Mouse (Mus musculus): Measurements from ENCODE around the gene Tbc1d10a.

Tbc1d10a gene

DNA sequence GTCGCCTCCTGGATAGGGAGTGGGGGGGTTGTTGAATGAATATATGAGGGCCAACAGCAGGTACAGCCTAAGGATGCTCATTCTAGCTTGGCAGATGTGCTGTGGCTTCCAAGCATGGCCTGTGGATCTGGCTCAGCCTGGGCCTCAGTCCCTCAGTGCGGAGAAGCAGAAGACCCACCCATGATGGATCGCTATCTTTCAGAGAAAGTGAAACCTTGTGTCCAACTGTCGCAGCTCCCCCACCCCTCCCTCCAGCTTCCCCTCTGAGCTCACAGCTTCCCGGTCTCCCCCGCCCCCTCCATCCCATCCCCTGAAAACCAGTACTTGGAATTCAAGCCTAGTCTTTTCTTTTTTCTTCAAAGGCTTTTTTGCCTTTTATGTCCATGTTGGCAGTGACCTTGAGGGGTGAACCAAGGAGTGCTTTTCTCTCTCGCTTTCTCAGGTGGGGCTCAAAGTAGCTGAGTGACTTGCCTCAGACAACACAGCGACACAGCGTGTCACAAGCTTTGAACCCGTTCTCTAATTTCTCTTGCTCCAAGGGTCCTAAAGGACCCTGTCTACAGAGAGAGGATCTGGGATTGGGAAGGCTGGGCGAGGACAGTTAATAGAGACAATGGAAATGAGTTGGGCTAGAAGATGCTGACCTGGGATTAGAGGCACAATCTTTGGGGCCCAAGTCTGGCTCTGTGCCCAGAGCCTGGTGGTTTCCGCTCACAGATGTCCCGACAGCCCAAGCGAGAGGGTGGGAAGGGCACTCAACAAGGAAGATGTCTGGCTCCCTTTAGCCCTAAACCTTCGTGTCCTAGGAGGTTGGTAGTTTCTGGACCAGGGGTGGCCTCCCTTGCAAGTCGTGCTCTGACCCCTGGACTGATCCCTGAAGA lies 49.3 kb downstream of the Tbc1d10a start, which contains the start of gene Osm:
Gene Osm, plus strand, starts transcription at position 756 of the 881 bp plus-strand sequence.
- intact Hi-C loops (cut with DNase I): no loop called here

DNA sequence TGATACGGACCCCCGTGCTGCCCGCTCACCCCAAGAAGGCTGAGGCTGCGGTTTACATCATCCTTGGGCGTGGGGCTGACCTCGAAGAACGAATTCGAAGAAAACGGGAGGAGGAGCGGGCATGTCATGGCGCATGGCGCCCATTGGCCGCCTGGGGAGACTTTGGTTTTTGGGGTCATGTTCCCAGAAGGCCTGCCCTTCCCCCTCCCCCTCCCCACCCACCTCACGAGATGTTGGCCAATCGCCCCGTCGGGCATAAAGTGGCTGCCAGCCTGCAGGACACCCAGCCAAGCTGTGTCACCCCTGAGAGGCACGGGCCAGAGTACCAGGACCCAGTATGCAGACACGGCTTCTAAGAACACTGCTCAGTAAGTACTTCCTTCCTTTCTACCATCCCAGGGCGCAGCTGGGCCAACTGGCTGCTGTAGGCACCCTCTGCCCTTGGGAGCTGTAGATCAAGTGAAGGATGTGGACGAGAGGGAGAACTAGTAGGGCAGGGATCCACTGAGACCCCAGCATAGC lies 50.0 kb downstream of the Tbc1d10a start:
- intact Hi-C loops (cut with DNase I): no loop called here

DNA sequence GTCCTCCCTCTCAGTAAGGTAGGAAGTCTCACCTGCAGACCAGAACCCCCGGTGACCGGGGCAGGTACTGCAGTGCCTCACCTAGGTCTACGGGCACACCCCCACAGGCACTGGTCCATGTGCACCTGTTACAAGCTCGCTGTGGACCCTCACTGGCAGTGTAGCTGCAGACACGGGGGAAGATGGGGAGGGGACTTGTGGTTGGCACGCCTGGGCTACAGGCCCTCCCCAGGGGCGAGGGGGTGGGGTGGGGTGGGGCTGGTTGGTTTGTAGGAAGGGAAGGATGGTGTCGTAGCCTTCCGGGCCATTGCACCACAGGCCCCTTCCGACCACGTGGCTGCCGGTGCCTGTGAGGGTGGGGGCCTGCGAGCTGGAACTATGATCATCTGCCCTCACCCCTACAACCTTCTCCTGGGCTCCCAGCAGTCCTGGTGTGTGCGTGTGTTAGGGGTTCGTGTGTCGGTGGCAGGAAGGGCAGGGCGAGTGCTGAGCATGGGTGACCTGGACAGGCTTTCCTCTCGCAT lies 50.9 kb downstream of the Tbc1d10a start:
- intact Hi-C loops (cut with DNase I): no loop called here

DNA sequence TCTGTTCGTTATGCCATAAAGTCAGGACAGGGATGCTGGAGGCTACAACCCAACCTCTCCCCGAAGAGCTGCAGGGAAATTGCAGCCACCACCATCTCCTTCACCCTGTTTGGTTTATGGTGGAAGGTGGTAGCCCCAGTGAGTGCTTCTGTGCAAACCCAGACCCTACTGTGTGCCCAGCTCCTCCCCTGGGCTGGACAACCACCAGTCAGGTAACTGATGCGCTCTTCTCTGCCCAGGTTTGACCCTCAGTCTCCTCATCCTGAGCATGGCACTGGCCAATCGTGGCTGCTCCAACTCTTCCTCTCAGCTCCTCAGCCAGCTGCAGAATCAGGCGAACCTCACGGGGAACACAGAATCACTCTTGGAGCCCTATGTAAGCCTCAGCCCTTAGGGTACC lies 51.6 kb downstream of the Tbc1d10a start:
- intact Hi-C loops (cut with DNase I): no loop called here

DNA sequence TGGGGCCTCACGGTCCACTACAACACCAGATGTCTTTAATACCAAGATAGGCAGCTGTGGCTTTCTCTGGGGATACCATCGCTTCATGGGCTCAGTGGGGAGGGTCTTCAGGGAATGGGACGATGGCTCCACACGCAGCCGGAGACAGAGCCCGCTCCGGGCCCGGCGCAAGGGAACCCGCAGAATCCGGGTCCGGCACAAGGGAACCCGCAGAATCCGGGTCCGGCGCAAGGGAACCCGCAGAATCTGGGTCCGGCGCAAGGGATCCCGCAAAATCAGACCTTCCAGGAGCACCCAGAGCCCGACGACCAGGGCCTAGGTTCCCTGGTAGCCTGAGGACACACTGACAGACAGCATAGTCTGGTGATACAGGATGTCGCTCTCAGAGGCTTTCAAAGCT lies 53.1 kb downstream of the Tbc1d10a start:
- intact Hi-C loops (cut with DNase I): no loop called here

DNA sequence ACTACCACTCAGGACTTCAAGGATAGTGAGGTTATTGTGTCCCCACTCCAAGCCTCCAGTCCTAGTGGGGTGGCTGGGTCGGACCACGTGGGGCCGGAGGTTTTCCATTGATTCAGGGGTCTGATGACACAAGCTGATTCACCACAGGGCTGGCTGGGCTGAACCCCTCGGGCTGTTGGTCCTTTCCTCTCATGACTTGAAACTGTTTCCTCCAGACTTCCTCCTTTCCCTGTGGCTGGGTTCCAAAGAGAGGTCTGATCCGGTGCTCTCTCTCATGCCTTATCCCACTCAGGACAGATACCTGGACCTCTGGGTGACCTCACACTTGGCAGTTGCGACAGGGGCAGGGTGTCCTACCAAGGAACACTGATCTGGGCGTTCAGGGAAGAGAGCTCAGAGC lies 53.6 kb downstream of the Tbc1d10a start:
- intact Hi-C loops (cut with DNase I): no loop called here

DNA sequence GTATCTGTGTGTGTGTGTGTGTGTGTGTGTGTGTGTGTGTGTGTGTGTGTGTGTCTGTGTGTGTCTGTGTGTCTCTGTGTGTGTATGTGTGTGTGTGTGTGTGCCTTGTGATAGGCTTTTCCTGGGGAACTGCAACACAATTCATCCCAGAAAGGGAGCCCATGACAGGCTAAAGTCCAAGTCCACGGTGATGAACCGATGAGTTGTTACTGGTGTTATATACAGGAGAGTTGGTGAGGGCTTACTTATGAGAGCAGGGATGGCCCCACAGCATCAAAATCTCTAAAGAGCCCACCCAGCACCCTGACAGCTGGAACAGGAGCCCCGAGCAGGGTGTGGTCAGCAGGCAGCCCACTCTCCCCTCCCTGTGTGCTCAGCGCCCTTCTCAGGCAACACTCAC lies 54.6 kb downstream of the Tbc1d10a start:
- intact Hi-C loops (cut with DNase I): no loop called here

DNA sequence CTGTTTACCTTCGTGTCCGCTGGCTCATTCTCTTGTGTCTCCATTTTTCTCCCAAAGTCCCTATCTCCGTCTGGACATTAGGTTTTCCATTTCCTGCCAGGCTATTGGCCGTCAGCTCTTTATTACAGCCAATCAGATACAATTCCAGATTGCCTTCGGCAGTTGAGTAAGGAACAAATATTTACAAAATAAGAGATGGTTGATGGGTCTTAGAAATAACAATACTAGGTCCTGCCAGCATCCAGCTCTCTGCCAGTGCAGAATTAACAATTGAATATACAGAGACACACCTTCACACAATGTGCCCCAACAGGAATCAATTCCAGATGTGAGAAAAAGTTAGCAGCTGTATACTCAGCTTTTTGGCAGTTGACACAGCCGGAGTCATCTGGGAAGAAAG lies 59.5 kb downstream of the Tbc1d10a start:
- intact Hi-C loops (cut with DNase I): no loop called here

DNA sequence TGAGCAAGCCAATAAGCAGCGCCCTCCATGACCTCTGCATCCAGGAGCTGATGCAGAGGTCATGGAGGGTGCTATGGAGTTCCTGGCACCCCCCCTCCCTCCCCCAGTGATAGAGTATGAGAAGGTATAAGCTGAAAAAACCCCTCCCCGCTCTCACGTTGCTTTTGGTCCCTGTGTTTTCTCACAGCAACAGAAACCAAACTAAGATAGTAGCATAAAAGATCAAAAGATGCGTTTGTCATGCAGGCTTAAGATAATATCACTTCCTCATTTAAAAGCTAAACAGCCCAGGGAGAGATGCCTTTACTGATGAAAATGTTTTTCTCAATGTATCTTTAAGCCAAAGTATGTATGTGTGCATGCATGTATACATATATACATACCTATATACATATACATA lies 60.0 kb downstream of the Tbc1d10a start:
- intact Hi-C loops (cut with DNase I): no loop called here

DNA sequence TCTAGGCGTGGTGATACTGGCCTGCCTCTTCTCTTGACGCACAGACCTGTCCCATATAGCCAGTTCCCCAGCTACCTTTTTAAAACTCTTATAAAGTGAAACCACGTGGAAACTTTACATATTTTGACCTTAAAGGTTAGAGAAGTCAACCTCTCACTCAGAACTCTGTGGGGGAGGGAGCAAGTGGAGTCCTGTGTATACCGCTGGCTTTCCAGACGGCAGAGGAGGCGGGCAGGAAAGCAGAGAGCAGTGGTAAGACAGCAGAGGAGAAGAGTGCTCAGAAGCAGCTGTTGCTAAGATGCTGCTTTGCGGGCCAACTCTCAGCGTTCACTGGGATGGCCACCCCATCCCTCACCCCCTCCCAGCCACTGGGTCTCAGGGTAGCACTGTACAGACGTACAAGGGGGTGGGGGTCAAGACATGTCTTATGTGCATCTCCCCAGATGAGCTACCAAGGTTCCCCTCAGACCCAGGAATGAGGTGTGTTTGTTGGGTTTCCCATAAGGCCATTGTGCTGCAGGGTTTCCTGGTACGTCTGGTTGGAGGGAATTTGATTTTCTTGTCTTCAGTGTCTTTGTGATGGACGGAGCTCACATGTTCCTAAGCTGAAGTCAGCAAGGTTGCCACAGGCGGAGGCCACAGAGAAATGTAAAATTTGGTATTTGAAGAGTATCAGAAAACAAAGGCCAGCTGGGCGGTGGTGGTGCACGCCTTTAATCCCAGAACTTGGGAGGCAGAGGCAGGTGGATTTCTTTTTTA lies 60.8 kb downstream of the Tbc1d10a start:
- intact Hi-C loops (cut with DNase I): no loop called here

DNA sequence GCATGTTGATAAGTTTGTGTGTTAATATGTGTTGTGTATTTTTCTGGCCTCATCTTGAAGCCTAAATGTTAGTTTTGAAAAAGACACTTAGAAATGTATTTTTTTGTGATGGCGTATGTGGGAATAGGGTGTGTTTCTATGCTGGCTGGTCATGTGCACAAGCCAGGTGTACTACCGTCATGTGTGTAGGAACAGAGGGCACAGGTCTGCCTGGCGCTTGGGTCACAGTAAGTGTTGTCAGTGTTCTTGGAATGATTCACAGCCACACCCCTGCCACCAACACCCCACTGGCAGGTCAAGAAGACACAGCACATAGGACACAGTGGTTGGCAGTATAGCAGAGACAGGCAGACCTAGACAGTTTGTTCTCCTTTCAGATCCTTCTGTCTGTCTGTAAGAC lies 62.6 kb downstream of the Tbc1d10a start:
- intact Hi-C loops (cut with DNase I): no loop called here

DNA sequence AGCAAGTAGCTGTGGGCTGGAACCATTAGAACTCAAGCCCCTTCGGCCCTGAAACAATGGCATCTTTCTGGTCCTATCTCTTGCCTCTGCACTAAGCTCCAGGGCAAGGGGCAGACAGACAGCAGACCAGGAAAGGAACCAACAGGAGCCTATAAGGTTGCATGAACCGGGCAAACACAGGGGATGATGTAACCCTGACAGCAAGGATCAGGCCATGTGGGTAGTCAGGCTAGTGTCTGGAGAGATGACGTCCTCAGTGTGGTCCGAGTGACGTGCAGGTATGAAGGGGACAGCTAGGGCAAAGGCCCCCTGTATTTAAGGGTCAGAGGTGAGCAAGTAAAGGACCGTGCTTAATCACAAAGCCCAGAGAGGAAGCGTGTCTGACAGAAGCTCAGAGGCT lies 63.7 kb downstream of the Tbc1d10a start:
- intact Hi-C loops (cut with DNase I): no loop called here

DNA sequence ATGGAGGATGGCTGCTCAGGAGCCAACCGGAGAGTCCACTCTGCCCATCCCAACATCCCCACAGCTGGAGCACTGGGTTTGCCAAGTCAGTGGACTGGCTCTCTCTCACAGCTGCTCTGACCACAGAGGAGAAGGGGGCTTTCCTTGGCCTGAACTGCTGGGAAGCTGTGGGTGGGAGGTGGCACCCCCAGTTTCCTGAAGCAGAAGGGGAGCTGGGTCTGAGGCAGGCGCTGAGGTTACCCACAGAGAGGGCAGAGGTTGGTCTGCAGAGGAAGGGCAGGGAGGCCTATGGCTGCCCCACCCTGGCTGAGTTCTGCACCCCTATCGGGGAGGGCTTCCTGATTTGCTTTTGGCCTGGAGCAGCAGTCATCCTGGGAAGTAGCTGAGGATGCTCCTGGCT lies 64.8 kb downstream of the Tbc1d10a start:
- intact Hi-C loops (cut with DNase I): no loop called here

DNA sequence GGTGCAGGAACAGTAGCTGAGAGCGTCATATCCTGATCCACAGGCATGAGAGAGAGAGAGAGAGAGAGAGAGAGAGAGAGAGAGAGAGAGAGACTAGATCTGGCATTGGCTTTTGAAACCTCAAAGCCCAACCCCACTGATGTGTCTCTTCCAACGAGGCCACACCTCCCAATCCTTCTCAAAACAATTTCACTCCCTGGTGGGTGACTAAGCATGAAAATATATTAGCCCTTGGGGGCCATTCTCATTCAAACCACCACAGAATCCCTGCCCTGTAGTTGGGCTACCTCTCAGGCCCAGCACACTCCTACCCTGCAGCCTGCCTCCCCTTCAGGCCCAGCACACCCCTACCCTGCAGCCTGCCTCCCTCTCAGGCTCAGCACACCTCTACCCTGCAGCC lies 66.3 kb downstream of the Tbc1d10a start:
- intact Hi-C loops (cut with DNase I): no loop called here

DNA sequence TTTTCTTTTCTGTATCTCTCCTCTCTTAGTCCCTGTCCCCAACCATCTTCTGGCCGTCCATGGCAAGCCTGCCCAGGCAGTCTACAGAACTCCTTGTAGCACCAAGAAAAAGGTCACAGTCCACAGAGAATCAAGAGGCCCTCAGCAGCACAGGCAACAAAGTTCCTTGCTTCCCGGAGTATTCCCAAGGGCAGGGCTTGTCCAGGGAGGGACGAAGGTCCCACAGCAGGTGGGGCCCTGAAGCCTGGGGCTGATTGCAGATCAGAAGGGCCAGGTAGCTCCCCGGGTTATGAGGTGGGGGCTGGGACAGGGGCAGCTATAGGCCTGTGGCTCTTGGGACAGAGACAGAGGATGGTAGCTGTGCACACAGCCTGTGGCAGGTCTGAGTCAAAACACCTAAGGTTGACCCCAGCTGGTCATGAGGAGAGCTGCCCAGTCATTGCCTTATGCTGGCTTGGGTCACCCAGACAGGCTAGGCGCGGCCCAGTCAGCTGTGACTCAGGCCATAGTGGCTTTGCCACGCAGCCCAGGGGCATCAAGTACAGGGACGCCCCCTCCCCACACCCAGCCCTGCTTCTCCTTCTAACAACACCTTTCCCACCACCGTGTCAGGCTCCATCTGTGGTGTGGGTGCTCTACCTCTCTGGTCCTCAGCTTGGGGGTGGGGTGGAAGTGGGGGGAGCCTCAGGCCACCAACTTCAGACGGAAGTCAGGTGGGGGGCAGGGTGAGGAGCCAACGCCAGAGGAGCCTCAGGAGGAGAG lies 70.4 kb downstream of the Tbc1d10a start, which contains the start of gene Lif:
Gene Lif, plus strand, starts transcription at position 712 of the 762 bp plus-strand sequence.
- intact Hi-C loops (cut with DNase I): no loop called here

DNA sequence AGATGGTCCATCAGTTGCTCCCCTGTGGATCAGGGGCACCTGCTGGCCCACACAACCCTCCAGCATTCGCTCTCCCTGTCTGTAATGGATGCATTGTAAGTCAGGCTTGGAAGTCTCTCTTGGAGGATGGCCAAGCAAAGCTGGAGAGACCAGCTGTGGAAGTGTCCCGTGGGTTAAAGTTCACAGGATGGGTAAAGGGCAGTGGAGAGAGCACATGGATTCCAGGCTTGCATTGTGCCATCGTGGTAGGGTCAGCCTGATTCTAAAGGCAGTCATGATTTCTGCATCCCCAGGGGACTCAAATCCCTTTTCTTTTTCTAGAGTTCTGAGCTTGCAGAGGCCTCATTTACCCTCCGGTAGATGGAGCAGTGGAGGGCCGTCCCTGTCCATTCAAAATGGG lies 71.2 kb downstream of the Tbc1d10a start:
- intact Hi-C loops (cut with DNase I): loop anchor here (1.0 kb wide), 2 partner anchors 37 to 165 kb away; no protein-coding TSS in a partner anchor

DNA sequence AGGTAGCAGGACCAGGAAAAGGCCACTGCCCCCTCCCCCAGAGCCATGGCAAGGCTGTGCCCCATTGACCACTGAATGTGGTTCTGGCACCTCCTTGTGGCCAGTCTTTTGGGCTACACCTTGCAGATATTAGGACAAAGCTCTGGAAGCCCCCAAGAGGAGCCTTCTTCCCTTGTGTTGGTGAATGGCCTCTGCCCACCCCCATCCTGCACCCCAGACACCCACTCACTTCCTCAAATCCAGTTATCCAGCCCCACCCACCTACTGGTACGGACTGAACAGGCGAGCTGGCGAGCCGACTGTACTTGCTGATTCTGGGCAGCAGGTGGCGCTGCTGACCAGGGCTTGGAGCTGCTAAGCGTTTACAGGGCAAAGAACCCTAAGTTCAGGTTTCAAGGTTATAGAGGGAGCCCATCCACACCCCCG lies 72.1 kb downstream of the Tbc1d10a start:
- intact Hi-C loops (cut with DNase I): loop anchor here (1.0 kb wide), 2 partner anchors 38 to 164 kb away; no protein-coding TSS in a partner anchor

DNA sequence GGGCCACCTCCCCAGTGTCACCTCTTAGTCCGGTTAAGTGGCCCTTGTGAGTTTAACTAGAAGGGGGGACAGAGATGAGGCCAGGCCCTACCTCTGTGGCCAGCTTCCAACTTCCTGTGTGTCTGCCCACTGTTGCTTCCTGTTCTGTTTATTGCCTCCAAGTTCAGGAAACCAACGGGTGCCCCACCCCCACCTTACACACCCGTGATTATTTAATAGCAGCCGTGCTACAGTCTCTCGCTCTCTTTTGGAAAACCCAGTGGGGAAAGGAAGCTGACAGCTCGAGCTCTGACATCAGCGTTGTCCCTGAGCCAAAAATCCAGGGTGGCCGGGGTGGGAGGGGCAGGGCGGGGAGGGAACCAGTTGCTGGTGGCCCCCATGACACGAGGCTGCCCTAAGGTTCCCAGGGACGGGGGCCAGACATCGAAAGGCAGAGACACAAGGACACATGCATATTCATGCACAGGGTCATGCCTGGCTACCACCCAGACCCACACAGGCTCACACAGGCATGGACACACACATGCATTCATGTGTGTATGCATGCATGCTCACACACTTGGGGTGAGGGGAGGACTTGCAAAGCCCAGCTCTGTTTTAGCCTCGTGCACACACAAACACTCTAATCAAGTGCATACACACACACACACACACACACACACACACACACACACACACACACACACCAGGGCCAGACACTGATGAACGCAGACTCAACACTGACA lies 74.0 kb downstream of the Tbc1d10a start:
- intact Hi-C loops (cut with DNase I): no loop called here

DNA sequence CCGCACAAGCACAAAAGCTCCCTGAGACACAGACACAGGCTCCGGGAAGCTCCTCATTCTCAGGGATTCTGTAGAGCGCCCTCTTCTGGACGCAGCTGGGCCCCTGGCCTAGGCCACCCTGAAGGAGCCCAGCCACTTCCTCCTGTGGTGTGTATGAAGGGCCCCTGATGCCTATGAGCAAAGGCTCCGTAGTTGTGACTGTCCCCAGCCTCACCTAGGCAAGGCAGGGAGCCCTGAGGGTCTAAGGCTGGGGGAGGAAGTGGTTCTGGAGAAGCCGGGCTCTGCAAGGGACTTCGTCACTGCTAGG lies 74.6 kb downstream of the Tbc1d10a start:
- intact Hi-C loops (cut with DNase I): no loop called here

DNA sequence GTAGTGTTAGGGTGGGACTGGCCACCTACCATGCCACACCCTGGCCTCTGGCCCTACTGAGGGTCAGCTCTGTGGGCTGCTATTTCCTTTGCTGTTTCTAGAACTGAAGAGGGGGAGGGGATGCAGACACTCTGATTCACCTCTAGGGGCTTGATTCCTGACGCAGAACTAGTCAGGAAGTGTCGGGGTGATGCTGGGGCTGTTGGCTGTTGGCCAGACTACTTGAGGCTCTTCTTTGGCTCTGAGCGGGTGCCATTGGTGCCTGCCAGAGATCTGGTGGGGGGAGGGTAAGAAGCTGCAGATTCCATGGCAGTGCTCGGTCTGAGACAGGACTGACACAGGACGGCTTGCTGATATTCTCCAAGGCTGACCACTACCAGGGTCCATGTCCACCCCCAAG lies 75.4 kb downstream of the Tbc1d10a start:
- intact Hi-C loops (cut with DNase I): no loop called here

DNA sequence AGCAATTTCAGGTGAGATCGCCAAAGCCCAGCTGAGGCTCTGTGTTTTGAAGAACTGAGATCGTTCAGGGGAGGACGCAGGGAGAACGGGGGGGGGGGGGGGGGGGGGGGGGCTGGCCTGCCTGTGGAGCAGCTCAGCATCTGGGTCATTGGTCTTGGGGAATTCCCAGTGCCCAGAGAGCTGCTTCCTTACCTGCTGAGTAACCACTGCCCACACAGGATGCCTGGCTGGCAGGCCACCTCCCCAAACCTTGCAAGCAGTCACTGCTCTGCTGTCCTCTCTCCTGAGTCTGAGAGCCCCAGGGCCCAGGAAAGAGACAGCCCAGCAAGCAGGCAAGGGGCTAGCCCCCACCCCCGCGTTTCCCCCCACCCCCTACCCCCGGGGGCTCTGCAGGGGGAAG lies 76.3 kb downstream of the Tbc1d10a start:
- intact Hi-C loops (cut with DNase I): no loop called here
